ENCODE assay signal across 19 mouse cellular contexts in genomic region chr1:188207421-188207820, GRCm38 (mm10). TPM values are rescaled to one million over a fixed set of nuclear protein-coding genes. Genes with fewer than 3 reads are reported as not detected.
DNase-seq lines count a peak whose midpoint lies in the region; ATAC-seq lines count a peak whose summit lies in the region.
"Had no signal": no experiment of that assay in that cellular context is flagged by ENCODE, and none has a peak within 500 bp of the region (broad histone marks: within the 10 kb centered on the region; RNA-seq: fewer than 3 reads in every experiment).

No protein-coding gene starts in this region.

- 21% methylated on average over 6 of the region's 6 CpGs for WGBS in kidney, embryonic 14.5 days

- H3K4me2 ChIP-seq in kidney, embryonic 14.5 days (replicated peaks; ENCODE audit: low read depth, low read length) = no peak overlapping the region
- H3K4me2 ChIP-seq: forebrain, embryonic 12.5 days; hindbrain, embryonic 12.5 days; liver, embryonic 15.5 days had no signal

- no peak overlapping the region for H3K4me3 ChIP-seq in kidney, embryonic 14.5 days (ENCODE audit: low read length)
- H3K4me3 ChIP-seq: embryonic facial prominence, embryonic 10.5 days; forebrain, embryonic 12.5 days; hindbrain, embryonic 12.5 days; liver, embryonic 15.5 days; midbrain, embryonic 10.5 days had no signal

- no peak overlapping the region for H3K27ac ChIP-seq in kidney, embryonic 14.5 days (ENCODE audit: low read depth, low read length)
- H3K27ac ChIP-seq: embryonic facial prominence, embryonic 10.5 days; forebrain, embryonic 12.5 days; hindbrain, embryonic 12.5 days; liver, embryonic 15.5 days; midbrain, embryonic 10.5 days; stomach, postnatal 0 days had no signal

- no peaks in the 10 kb centered on the region for H3K27me3 ChIP-seq in kidney, embryonic 14.5 days (ENCODE audit: control insufficient read depth, insufficient read depth, low read length)
- H3K27me3 ChIP-seq: hindbrain, embryonic 12.5 days; liver, embryonic 15.5 days had no signal

- H3K9ac ChIP-seq in kidney, embryonic 14.5 days (ENCODE audit: low read depth, low read length) = no peak overlapping the region
- H3K9ac ChIP-seq: forebrain, embryonic 12.5 days; hindbrain, embryonic 12.5 days; liver, embryonic 15.5 days had no signal

- no peaks in the 10 kb centered on the region for H3K9me3 ChIP-seq in kidney, embryonic 14.5 days (ENCODE audit: control insufficient read depth, low read length)
- H3K9me3 ChIP-seq: embryonic facial prominence, embryonic 10.5 days; forebrain, embryonic 12.5 days; hindbrain, embryonic 12.5 days; liver, embryonic 15.5 days; midbrain, embryonic 10.5 days had no signal

- no peaks in the 10 kb centered on the region for H3K4me1 ChIP-seq in kidney, embryonic 14.5 days (ENCODE audit: control insufficient read depth, insufficient read depth, low read length)
- H3K4me1 ChIP-seq: embryonic facial prominence, embryonic 10.5 days; forebrain, embryonic 12.5 days; hindbrain, embryonic 12.5 days; liver, embryonic 15.5 days; midbrain, embryonic 10.5 days had no signal

- DNase-seq in kidney, adult 9 months = no peak
- DNase-seq in lung, postnatal 10 days = peak; percentile 27
- no peak for DNase-seq in lung, postnatal 25 days (ENCODE audit: low spot score)
- DNase-seq in kidney, postnatal 14 days = peak; percentile 46
- no peak for DNase-seq in thymus, postnatal 36 days
- no peak for DNase-seq in cerebellum, adult 8-10 months
- DNase-seq: adrenal gland, adult 2 months; cerebellum, postnatal 10 days; gastrocnemius, postnatal 25 days; lung, postnatal 4 days had no signal

- no peaks in the 10 kb centered on the region for H3K36me3 ChIP-seq in kidney, embryonic 14.5 days (ENCODE audit: control insufficient read depth, insufficient read depth, low read length)
- H3K36me3 ChIP-seq: embryonic facial prominence, embryonic 10.5 days; forebrain, embryonic 12.5 days; hindbrain, embryonic 12.5 days; liver, embryonic 15.5 days; midbrain, embryonic 10.5 days had no signal

- ATAC-seq in kidney, embryonic 14.5 days (ENCODE audit: low FRiP score, low TSS enrichment) = peak; percentile 81; the same call in 1 of the 2 replicates

RNA-seq across cellular contexts. Expression of gene Ush2a, which starts 54.4 kb away (rescaled TPM):
- polyA plus RNA-seq in kidney, embryonic 14.5 days (2014; fragmentation: Nextera tagmentation; extraction: Ambion mirVana) = 0.23 TPM in 1 of 2 replicates, not detected in the other
- polyA plus RNA-seq: C2C12; liver, embryonic 15.5 days; stomach, postnatal 0 days; thymus, postnatal 0 days had no signal

Comparison
In these comparisons a context has a peak if more than half of its experiments do, and no peak if none do; other contexts are left out.
1. DNase-seq: peak in lung, postnatal 10 days (single experiment) and kidney, postnatal 14 days (single experiment); none in kidney, adult 9 months (single experiment), lung, postnatal 25 days (single experiment), thymus, postnatal 36 days (0 of 2) and cerebellum, adult 8-10 months (single experiment).